Comparison of ENCODE assay signal across 8 mouse cellular contexts in genomic region chr13:55511492-55511861, GRCm38 (mm10). TPM values are rescaled to one million over a fixed set of nuclear protein-coding genes. Genes with fewer than 3 reads are reported as not detected.
DNase-seq lines count a peak whose midpoint lies in the region; ATAC-seq and TF ChIP-seq lines count a peak whose summit lies in the region.

No protein-coding gene starts in this region.

- no peak for DNase-seq in kidney, postnatal 4 days
- DNase-seq in kidney, postnatal 0 days (ENCODE audit: low spot score) = no peak
- DNase-seq in c-Kit-positive CD71-positive TER-119-positive erythroid progenitor cells, embryonic 14.5 days (ENCODE audit: low spot score) = no peak
- DNase-seq in left cerebral cortex, adult 18-20 months (ENCODE audit: low spot score in 2 of 2) = no peak
- DNase-seq in adrenal gland, postnatal 25 days = no peak

- TF ChIP-seq POLR2A in myocyte (IDR thresholded peaks at IDR 0.05; ENCODE audit: insufficient read length, low read depth) = no peak

- no peak overlapping the region for H3K9ac ChIP-seq in kidney, embryonic 15.5 days
- H3K9ac ChIP-seq in embryonic facial prominence, embryonic 13.5 days = peak overlapping the region; percentile 93
- 0 out of 2 replicates have a peak overlapping the region, but pooled peaks have one; percentile 13 for H3K9ac ChIP-seq in kidney, postnatal 0 days (ENCODE audit: low read depth, low read length)

- H3ac ChIP-seq in myocyte (ENCODE audit: control insufficient read depth, insufficient read length) = peak overlapping the region; percentile 77

- H3K27me3 ChIP-seq in kidney, embryonic 15.5 days = peaks cover 8% of the 10 kb centered on the region; the same call in 1 of the 2 replicates
- H3K27me3 ChIP-seq in embryonic facial prominence, embryonic 13.5 days = no peaks in the 10 kb centered on the region
- peaks cover 5% of the 10 kb centered on the region; the same call in 1 of the 2 replicates for H3K27me3 ChIP-seq in kidney, postnatal 0 days (ENCODE audit: insufficient read depth, low read length)
- no peaks in the 10 kb centered on the region for H3K27me3 ChIP-seq in myocyte (ENCODE audit: control insufficient read depth, insufficient read depth, insufficient read length)

- peak overlapping the region; percentile 94 for H3K27ac ChIP-seq in kidney, embryonic 15.5 days
- H3K27ac ChIP-seq in embryonic facial prominence, embryonic 13.5 days = peak overlapping the region; percentile 89
- peak overlapping the region; percentile 86 for H3K27ac ChIP-seq in kidney, postnatal 0 days

- ATAC-seq in kidney, embryonic 15.5 days (replicated peaks; ENCODE audit: low FRiP score) = no peak
- ATAC-seq in embryonic facial prominence, embryonic 13.5 days (ENCODE audit: insufficient number of reproducible peaks, insufficient read depth, low FRiP score, low TSS enrichment, low read depth) = no peak
- ATAC-seq in kidney, postnatal 0 days (replicated peaks; ENCODE audit: low FRiP score, low read depth) = no peak

- peaks cover 40% of the 10 kb centered on the region for H3K36me3 ChIP-seq in kidney, embryonic 15.5 days
- H3K36me3 ChIP-seq in embryonic facial prominence, embryonic 13.5 days = peaks cover 33% of the 10 kb centered on the region
- H3K36me3 ChIP-seq in kidney, postnatal 0 days (ENCODE audit: insufficient read depth, low read length) = peaks cover 21% of the 10 kb centered on the region; the same call in 1 of the 2 replicates
- peaks cover 25% of the 10 kb centered on the region for H3K36me3 ChIP-seq in myocyte (ENCODE audit: control insufficient read depth, insufficient read depth)

- H3K4me2 ChIP-seq in kidney, embryonic 15.5 days = peak overlapping the region; percentile 89
- H3K4me2 ChIP-seq in embryonic facial prominence, embryonic 13.5 days = peak overlapping the region; percentile 92
- H3K4me2 ChIP-seq in kidney, postnatal 0 days (ENCODE audit: low read length) = peak overlapping the region; percentile 89
- peak overlapping the region; percentile 99 for H3K4me2 ChIP-seq in myocyte (ENCODE audit: low read depth)

- no peak for TF ChIP-seq CTCF in kidney, postnatal 0 days (IDR thresholded peaks at IDR 0.05; ENCODE audit: low read depth)

- WGBS in kidney, embryonic 15.5 days = 35% methylated on average over 5 of the region's 5 CpGs
- 12% methylated on average over 5 of the region's 5 CpGs for WGBS in embryonic facial prominence, embryonic 13.5 days
- WGBS in kidney, postnatal 0 days = 38% methylated on average over 5 of the region's 5 CpGs

- H3K4me1 ChIP-seq in kidney, embryonic 15.5 days = peaks cover 37% of the 10 kb centered on the region
- H3K4me1 ChIP-seq in embryonic facial prominence, embryonic 13.5 days = peaks cover 35% of the 10 kb centered on the region
- H3K4me1 ChIP-seq in kidney, postnatal 0 days (replicated peaks; ENCODE audit: insufficient read depth, low read length) = peaks cover 22% of the 10 kb centered on the region

- H3K4me3 ChIP-seq in kidney, embryonic 15.5 days (replicated peaks) = peak overlapping the region; percentile 89
- peak overlapping the region; percentile 87 for H3K4me3 ChIP-seq in embryonic facial prominence, embryonic 13.5 days
- peak overlapping the region; percentile 90 for H3K4me3 ChIP-seq in kidney, postnatal 0 days (replicated peaks; ENCODE audit: low read depth, low read length)
- H3K4me3 ChIP-seq in myocyte = peak overlapping the region; percentile 82

- H3K9me3 ChIP-seq in kidney, embryonic 15.5 days (replicated peaks) = no peaks in the 10 kb centered on the region
- H3K9me3 ChIP-seq in embryonic facial prominence, embryonic 13.5 days = no peaks in the 10 kb centered on the region
- no peaks in the 10 kb centered on the region for H3K9me3 ChIP-seq in kidney, postnatal 0 days (replicated peaks; ENCODE audit: low read length)

- H3K79me2 ChIP-seq in myocyte (ENCODE audit: control insufficient read depth, insufficient read depth) = peaks cover 52% of the 10 kb centered on the region

TF ChIP-seq in myocyte, 11 proteins besides CTCF, POLR2A, EP300 and RAD21:
- TF ChIP-seq USF1 (IDR thresholded peaks at IDR 0.05; ENCODE audit: low read depth) = no peak
- peak; percentile 44 for TF ChIP-seq POLR2AphosphoS2 (IDR thresholded peaks at IDR 0.05; ENCODE audit: insufficient read length, low read depth)
- no peak for TF ChIP-seq REST (IDR thresholded peaks at IDR 0.05; ENCODE audit: insufficient read depth, insufficient read length)
- TF ChIP-seq SRF (IDR thresholded peaks at IDR 0.05; ENCODE audit: control insufficient read depth, insufficient read length, low read depth) = peak; percentile 89
TF ChIP-seq in myocyte: peak in this region for 2.

RNA-seq across cellular contexts. Expression of gene Pdlim7, which starts 2.0 kb away (rescaled TPM):
- polyA plus RNA-seq in kidney, embryonic 15.5 days (2015; fragmentation: Nextera tagmentation; extraction: Ambion mirVana) = 141 and 169 TPM in 2 replicates
- polyA plus RNA-seq in embryonic facial prominence, embryonic 13.5 days (2015; fragmentation: Nextera tagmentation; extraction: Ambion mirVana) = 105 and 119 TPM in 2 replicates
- polyA plus RNA-seq in kidney, postnatal 0 days (2015; fragmentation: Nextera tagmentation; extraction: Ambion mirVana) = 112 and 124 TPM in 2 replicates
- 553 TPM for polyA plus RNA-seq in myocyte (2012; fragmentation: generic; extraction: Trizol)
- 100 to 1,000 TPM in 1 of 2 experiments, 10 to 100 TPM in 1; 91.7 to 101 TPM for total RNA-seq in left cerebral cortex, adult 18-20 months (2021)
- 17.6 and 18.7 TPM in 2 replicates for total RNA-seq in adrenal gland, postnatal 25 days (2021)

RNA-seq across cellular contexts. Expression of gene Dok3, which starts 17.6 kb away (rescaled TPM):
- polyA plus RNA-seq in kidney, embryonic 15.5 days (2015; fragmentation: Nextera tagmentation; extraction: Ambion mirVana) = 2.9 and 3.0 TPM in 2 replicates
- 2.3 and 2.8 TPM in 2 replicates for polyA plus RNA-seq in embryonic facial prominence, embryonic 13.5 days (2015; fragmentation: Nextera tagmentation; extraction: Ambion mirVana)
- polyA plus RNA-seq in kidney, postnatal 0 days (2015; fragmentation: Nextera tagmentation; extraction: Ambion mirVana) = 1.7 and 1.8 TPM in 2 replicates
- polyA plus RNA-seq in myocyte (2012; fragmentation: generic; extraction: Trizol) = 1.00 TPM
- 10 to 100 TPM in 1 of 2 experiments, 1 to 10 TPM in 1; 9.1 to 12.2 TPM for total RNA-seq in left cerebral cortex, adult 18-20 months (2021)
- 3.4 and 4.4 TPM in 2 replicates for total RNA-seq in adrenal gland, postnatal 25 days (2021)

RNA-seq across cellular contexts. Expression of gene Dbn1, which starts 23.6 kb away (rescaled TPM):
- 168 and 193 TPM in 2 replicates for polyA plus RNA-seq in kidney, embryonic 15.5 days (2015; fragmentation: Nextera tagmentation; extraction: Ambion mirVana)
- polyA plus RNA-seq in embryonic facial prominence, embryonic 13.5 days (2015; fragmentation: Nextera tagmentation; extraction: Ambion mirVana) = 275 and 276 TPM in 2 replicates
- 104 and 125 TPM in 2 replicates for polyA plus RNA-seq in kidney, postnatal 0 days (2015; fragmentation: Nextera tagmentation; extraction: Ambion mirVana)
- polyA plus RNA-seq in myocyte (2012; fragmentation: generic; extraction: Trizol) = 165 TPM
- 100 to 1,000 TPM; 263 to 271 TPM for total RNA-seq in left cerebral cortex, adult 18-20 months (2021)
- total RNA-seq in adrenal gland, postnatal 25 days (2021) = 14.6 and 19.1 TPM in 2 replicates

RNA-seq across cellular contexts. Expression of gene Ddx41, which starts 25.0 kb away (rescaled TPM):
- 80.4 and 87.4 TPM in 2 replicates for polyA plus RNA-seq in kidney, embryonic 15.5 days (2015; fragmentation: Nextera tagmentation; extraction: Ambion mirVana)
- 73.0 and 80.0 TPM in 2 replicates for polyA plus RNA-seq in embryonic facial prominence, embryonic 13.5 days (2015; fragmentation: Nextera tagmentation; extraction: Ambion mirVana)
- polyA plus RNA-seq in kidney, postnatal 0 days (2015; fragmentation: Nextera tagmentation; extraction: Ambion mirVana) = 60.1 and 60.3 TPM in 2 replicates
- polyA plus RNA-seq in myocyte (2012; fragmentation: generic; extraction: Trizol) = 33.3 TPM
- total RNA-seq in left cerebral cortex, adult 18-20 months (2021) = 10 to 100 TPM; 52.2 to 62.0 TPM
- 52.6 and 57.3 TPM in 2 replicates for total RNA-seq in adrenal gland, postnatal 25 days (2021)

RNA-seq across cellular contexts. Expression of gene Prr7, which starts 47.4 kb away (rescaled TPM):
- 0.70 and 0.75 TPM in 2 replicates for polyA plus RNA-seq in kidney, embryonic 15.5 days (2015; fragmentation: Nextera tagmentation; extraction: Ambion mirVana)
- polyA plus RNA-seq in embryonic facial prominence, embryonic 13.5 days (2015; fragmentation: Nextera tagmentation; extraction: Ambion mirVana) = 0.96 and 1.2 TPM in 2 replicates
- polyA plus RNA-seq in kidney, postnatal 0 days (2015; fragmentation: Nextera tagmentation; extraction: Ambion mirVana) = 0.63 and 0.75 TPM in 2 replicates
- polyA plus RNA-seq in myocyte (2012; fragmentation: generic; extraction: Trizol) = 5.1 TPM
- total RNA-seq in left cerebral cortex, adult 18-20 months (2021) = 10 to 100 TPM; 66.6 to 70.1 TPM
- 3.8 and 3.9 TPM in 2 replicates for total RNA-seq in adrenal gland, postnatal 25 days (2021)
